Mouse (Mus musculus): Measurements from ENCODE around the gene Sbno1. TPM values are rescaled to one million over a fixed set of nuclear protein-coding genes. Genes with fewer than 3 reads are reported as not detected.

The Sbno1 gene
- polyA plus RNA-seq, 2 experiments = 43.0 to 65.1 TPM

DNA sequence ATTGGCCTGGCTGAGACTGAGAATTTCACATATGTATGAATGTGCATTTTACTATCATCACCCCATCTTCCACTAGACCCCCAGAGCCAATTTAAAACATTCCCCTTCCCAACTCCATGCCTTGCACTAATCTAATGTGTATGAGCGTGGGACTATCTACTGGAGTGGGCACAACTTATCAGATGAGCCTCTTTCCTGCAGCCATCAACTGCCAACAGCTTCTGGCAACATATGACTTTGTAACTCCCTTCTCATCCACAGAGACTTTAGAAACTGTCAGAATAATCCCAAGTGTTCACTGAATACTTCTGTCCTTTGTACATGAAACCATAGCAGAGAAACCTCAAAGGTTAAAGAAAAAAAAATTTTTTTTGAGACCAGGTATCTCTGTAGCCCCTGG lies 45.7 kb downstream of the Sbno1 start:
- no peak for ATAC-seq (ENCODE audit: low FRiP score, low read depth)
- H3K27me3 ChIP-seq (ENCODE audit: control insufficient read depth, insufficient read depth, low read length) = no peaks in the 10 kb centered on the region
- no peak overlapping the region for H3K27ac ChIP-seq (replicated peaks; ENCODE audit: low read depth, low read length)
- WGBS = 96% methylated on average over 1 of the region's 1 CpGs
- no peak for DNase-seq (ENCODE audit: low spot score)
- no peaks in the 10 kb centered on the region for H3K9me3 ChIP-seq (ENCODE audit: control insufficient read depth, low read length)
- no peaks in the 10 kb centered on the region for H3K4me1 ChIP-seq (ENCODE audit: control insufficient read depth, insufficient read depth, low read length)
- no peak overlapping the region for H3K4me2 ChIP-seq (replicated peaks; ENCODE audit: low read depth, low read length, severe bottlenecking)
- H3K9ac ChIP-seq (ENCODE audit: low read depth, low read length, severe bottlenecking) = no peak overlapping the region
- TF ChIP-seq POLR2A (IDR thresholded peaks at IDR 0.05; ENCODE audit: borderline replicate concordance, extremely low read depth, insufficient read depth, insufficient read length) = no peak
- no peak overlapping the region for H3K4me3 ChIP-seq (replicated peaks; ENCODE audit: low read length)
- H3K36me3 ChIP-seq (ENCODE audit: control insufficient read depth, insufficient read depth, low read length) = peaks cover 87% of the 10 kb centered on the region

DNA sequence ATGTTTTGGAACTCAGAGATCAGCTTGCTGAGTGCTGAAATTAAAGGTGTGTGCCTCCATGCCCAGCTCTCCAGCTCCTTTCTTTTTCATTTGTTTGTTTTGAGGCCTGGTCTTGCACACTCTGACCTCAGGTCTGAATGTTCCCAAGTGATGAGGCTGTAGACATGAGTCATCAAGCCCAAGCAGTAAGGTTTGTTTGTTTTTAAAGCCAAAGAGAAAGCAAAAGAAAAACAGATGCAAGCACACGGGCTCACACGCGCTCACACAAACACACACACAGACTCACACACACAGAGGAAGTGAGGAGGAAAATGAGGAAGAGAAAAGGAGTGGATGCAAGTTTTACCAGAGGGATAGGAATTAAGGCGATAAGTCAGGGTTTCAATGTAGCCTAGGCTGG lies 48.7 kb downstream of the Sbno1 start:
- Histone ChIP-seq H3K9ac (ENCODE audit: low read depth, low read length, severe bottlenecking) (no peak overlapping the region), H3K4me1 (ENCODE audit: control insufficient read depth, insufficient read depth, low read length) (no peaks in the 10 kb centered on the region), H3K27me3 (ENCODE audit: control insufficient read depth, insufficient read depth, low read length) (no peaks in the 10 kb centered on the region), H3K9me3 (ENCODE audit: control insufficient read depth, low read length) (no peaks in the 10 kb centered on the region), H3K36me3 (ENCODE audit: control insufficient read depth, insufficient read depth, low read length) (peaks cover 89% of the 10 kb centered on the region), H3K4me3 (replicated peaks; ENCODE audit: low read length) (no peak overlapping the region), H3K4me2 (replicated peaks; ENCODE audit: low read depth, low read length, severe bottlenecking) (no peak overlapping the region), H3K27ac (replicated peaks; ENCODE audit: low read depth, low read length) (no peak overlapping the region)
- WGBS = 94% methylated on average over 4 of the region's 4 CpGs
- DNase-seq (ENCODE audit: low spot score) (no peak), ATAC-seq (ENCODE audit: low FRiP score, low read depth) (no peak)
- TF ChIP-seq POLR2A (IDR thresholded peaks at IDR 0.05; ENCODE audit: borderline replicate concordance, extremely low read depth, insufficient read depth, insufficient read length) = no peak

DNA sequence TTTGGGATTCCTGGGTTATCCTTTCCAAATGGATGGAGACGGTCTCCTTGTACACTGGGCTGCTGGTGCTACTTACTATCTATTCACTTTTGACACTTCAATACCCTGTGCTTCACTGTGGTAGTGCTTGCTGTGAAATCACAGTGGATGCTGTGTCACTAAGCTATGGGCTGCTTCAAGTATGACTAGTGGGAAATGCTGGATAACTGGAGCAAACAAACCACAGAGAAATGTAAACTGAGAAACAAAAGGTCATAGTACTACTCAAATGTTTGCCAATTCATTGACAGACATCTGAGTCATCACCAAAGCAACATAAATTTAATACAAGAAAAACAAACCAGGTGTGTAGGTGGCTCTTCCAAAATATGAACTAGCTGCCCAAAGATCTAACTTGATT lies 49.4 kb downstream of the Sbno1 start:
- H3K9me3 ChIP-seq (ENCODE audit: control insufficient read depth, low read length) = no peaks in the 10 kb centered on the region
- ATAC-seq (ENCODE audit: low FRiP score, low read depth) = no peak
- no peak overlapping the region for H3K4me3 ChIP-seq (replicated peaks; ENCODE audit: low read length)
- no peak overlapping the region for H3K9ac ChIP-seq (ENCODE audit: low read depth, low read length, severe bottlenecking)
- no peak overlapping the region for H3K4me2 ChIP-seq (replicated peaks; ENCODE audit: low read depth, low read length, severe bottlenecking)
- no peak for TF ChIP-seq POLR2A (IDR thresholded peaks at IDR 0.05; ENCODE audit: borderline replicate concordance, extremely low read depth, insufficient read depth, insufficient read length)
- DNase-seq (ENCODE audit: low spot score) = no peak
- no peak overlapping the region for H3K27ac ChIP-seq (replicated peaks; ENCODE audit: low read depth, low read length)
- 97% methylated on average over 1 of the region's 1 CpGs for whole genome bisulfite sequencing
- no peaks in the 10 kb centered on the region for H3K27me3 ChIP-seq (ENCODE audit: control insufficient read depth, insufficient read depth, low read length)
- H3K36me3 ChIP-seq (ENCODE audit: control insufficient read depth, insufficient read depth, low read length) = peaks cover 90% of the 10 kb centered on the region
- no peaks in the 10 kb centered on the region for H3K4me1 ChIP-seq (ENCODE audit: control insufficient read depth, insufficient read depth, low read length)

DNA sequence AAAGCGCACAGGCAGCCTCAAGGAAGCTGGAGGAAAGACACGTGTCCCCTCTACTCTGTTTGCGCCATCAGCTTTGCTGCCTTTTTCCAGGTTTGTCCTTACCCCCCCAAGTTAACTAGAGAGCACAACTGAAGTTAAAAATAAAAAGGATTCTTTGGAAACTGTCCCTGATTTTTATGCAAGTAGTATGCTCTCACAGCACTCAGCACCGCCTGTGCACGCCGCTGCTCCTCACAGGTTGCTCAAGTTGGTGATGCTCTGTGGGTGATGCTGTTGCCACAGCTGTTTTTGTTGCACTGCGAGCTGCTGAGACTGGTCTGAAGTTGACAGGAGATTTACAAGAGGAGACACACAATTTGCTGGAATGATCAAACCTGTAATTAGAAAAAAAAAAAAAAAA lies 51.5 kb downstream of the Sbno1 start:
- Histone ChIP-seq H3K9me3 (ENCODE audit: control insufficient read depth, low read length) (no peaks in the 10 kb centered on the region), H3K4me1 (ENCODE audit: control insufficient read depth, insufficient read depth, low read length) (no peaks in the 10 kb centered on the region), H3K27me3 (ENCODE audit: control insufficient read depth, insufficient read depth, low read length) (no peaks in the 10 kb centered on the region), H3K4me2 (replicated peaks; ENCODE audit: low read depth, low read length, severe bottlenecking) (no peak overlapping the region), H3K9ac (ENCODE audit: low read depth, low read length, severe bottlenecking) (no peak overlapping the region), H3K4me3 (replicated peaks; ENCODE audit: low read length) (no peak overlapping the region), H3K36me3 (ENCODE audit: control insufficient read depth, insufficient read depth, low read length) (peaks cover 87% of the 10 kb centered on the region), H3K27ac (replicated peaks; ENCODE audit: low read depth, low read length) (no peak overlapping the region)
- TF ChIP-seq POLR2A (IDR thresholded peaks at IDR 0.05; ENCODE audit: borderline replicate concordance, extremely low read depth, insufficient read depth, insufficient read length) = no peak
- no peak for ATAC-seq (ENCODE audit: low FRiP score, low read depth)
- DNase-seq (ENCODE audit: low spot score) = no peak
- WGBS = 94% methylated on average over 7 of the region's 7 CpGs

DNA sequence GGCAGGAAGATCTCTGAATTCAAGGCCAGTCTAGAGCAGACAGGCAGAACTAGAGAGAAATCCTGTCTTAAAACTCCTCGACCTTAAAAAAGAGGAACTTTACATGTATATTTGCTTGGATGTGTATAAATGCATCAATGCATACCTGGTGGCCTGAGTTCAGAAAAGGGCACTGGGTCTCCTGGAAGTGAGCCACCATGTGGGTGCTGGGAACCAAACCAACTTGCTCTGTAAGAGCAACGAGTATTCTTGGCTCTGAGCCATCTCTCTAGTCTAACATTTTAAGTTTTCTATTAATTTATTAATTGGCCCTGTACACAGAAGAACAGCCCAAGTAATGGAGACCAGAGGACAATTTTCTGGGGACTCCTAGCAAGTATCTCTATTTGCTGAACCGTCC lies 59.1 kb downstream of the Sbno1 start:
- Histone ChIP-seq H3K4me1 (ENCODE audit: control insufficient read depth, insufficient read depth, low read length) (no peaks in the 10 kb centered on the region), H3K9ac (ENCODE audit: low read depth, low read length, severe bottlenecking) (no peak overlapping the region), H3K4me2 (replicated peaks; ENCODE audit: low read depth, low read length, severe bottlenecking) (no peak overlapping the region), H3K9me3 (ENCODE audit: control insufficient read depth, low read length) (no peaks in the 10 kb centered on the region), H3K36me3 (ENCODE audit: control insufficient read depth, insufficient read depth, low read length) (peaks cover 36% of the 10 kb centered on the region), H3K4me3 (replicated peaks; ENCODE audit: low read length) (no peak overlapping the region), H3K27ac (replicated peaks; ENCODE audit: low read depth, low read length) (no peak overlapping the region), H3K27me3 (ENCODE audit: control insufficient read depth, insufficient read depth, low read length) (no peaks in the 10 kb centered on the region)
- no peak for DNase-seq (ENCODE audit: low spot score)
- TF ChIP-seq POLR2A (IDR thresholded peaks at IDR 0.05; ENCODE audit: borderline replicate concordance, extremely low read depth, insufficient read depth, insufficient read length) = no peak
- ATAC-seq (ENCODE audit: low FRiP score, low read depth) = no peak
- WGBS = 76% methylated on average over 3 of the region's 3 CpGs

DNA sequence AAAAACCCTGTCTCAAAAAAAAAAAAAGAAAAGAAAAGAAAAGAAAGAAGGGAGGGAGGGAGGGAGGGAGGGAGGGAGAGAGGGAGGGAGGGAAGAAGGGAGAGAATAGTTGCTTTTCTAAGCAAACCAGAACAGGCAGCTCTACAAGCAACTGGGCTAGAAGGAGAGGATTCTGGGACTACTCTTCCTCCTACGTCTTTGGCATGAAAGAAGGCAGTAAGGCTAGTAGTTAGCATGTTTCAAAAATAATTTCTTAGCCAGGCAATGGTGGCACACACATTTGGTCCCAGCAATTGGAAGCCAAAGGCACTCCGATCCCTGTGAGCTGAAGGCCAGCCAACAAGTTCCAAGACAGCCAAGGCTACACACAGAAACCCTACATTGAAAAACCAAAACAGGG lies 60.0 kb downstream of the Sbno1 start:
- H3K9ac ChIP-seq (ENCODE audit: low read depth, low read length, severe bottlenecking) = no peak overlapping the region
- no peaks in the 10 kb centered on the region for H3K4me1 ChIP-seq (ENCODE audit: control insufficient read depth, insufficient read depth, low read length)
- peaks cover 26% of the 10 kb centered on the region for H3K36me3 ChIP-seq (ENCODE audit: control insufficient read depth, insufficient read depth, low read length)
- DNase-seq (ENCODE audit: low spot score) (no peak), ATAC-seq (ENCODE audit: low FRiP score, low read depth) (no peak)
- H3K4me2 ChIP-seq (replicated peaks; ENCODE audit: low read depth, low read length, severe bottlenecking) = no peak overlapping the region
- H3K4me3 ChIP-seq (replicated peaks; ENCODE audit: low read length) = no peak overlapping the region
- no peaks in the 10 kb centered on the region for H3K9me3 ChIP-seq (ENCODE audit: control insufficient read depth, low read length)
- WGBS = 83% methylated on average over 2 of the region's 2 CpGs
- H3K27ac ChIP-seq (replicated peaks; ENCODE audit: low read depth, low read length) = no peak overlapping the region
- no peak for TF ChIP-seq POLR2A (IDR thresholded peaks at IDR 0.05; ENCODE audit: borderline replicate concordance, extremely low read depth, insufficient read depth, insufficient read length)
- H3K27me3 ChIP-seq (ENCODE audit: control insufficient read depth, insufficient read depth, low read length) = no peaks in the 10 kb centered on the region

Data from limb, embryonic 14.5 days (tissue).